Mouse (Mus musculus) embryo, embryonic 10 days (tissue): ENCODE measurements at regions not wholly inside any gene's neighbourhood (a gene's known extent, or its start where the extent isn't known, plus 50 kb on each side); places are given as distances from the start of the nearest gene placed in this dataset.

Experiments used
- DNase-seq: peaks from one replicate; pipeline ENCODE4 v3.0.0-alpha.2; 2015; ENCODE audit warnings: low spot score

DNA sequence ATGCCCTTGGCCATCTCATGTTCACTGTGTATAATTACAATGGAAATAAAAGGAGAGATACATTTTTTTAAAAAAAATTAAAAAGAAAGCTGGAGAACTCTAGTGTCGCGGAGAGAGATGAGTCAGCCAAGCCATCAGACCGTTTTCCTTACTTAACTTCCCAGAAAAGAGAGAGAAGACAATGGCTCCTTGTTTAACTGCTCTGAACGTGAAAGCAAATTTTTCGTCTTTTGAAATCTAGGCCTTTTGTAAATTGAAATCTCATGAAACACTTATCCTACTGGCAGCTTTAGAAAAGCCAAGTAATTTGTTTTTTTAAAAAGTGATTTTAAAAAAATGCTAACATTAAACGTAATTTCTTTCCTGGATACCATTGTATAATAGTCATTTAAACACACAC lies 89.7 kb upstream of the Runx1 start:
- DNase-seq, result no peak

DNA sequence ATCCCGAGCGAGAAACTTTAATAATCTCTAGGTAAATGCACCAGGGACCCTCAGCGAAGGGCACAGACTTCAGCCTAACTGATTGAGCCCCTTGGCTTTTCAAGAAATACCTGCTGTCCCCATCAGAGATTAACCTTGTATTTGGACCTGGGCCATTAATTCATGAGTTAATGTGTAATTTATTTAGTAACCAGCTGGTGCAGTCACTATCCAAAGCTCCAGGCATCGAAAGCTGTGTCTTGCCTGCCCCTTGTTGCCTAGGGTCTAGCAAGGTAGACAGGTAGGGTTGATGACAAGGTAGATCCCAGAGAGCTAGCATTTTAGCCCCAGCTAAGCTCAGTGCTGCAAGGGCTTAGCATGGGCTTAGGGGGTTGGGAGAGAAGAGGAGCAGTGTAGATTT lies 80.9 kb upstream of the Runx1 start:
- no peak for DNase-seq

- no peak for DNase-seq
These were observed 79.7 kb upstream of the Runx1 start for GRCm38 (mm10) chr16:92905626-92906025.

GRCm38 (mm10) chr16:92903892-92904473 lies 78.0 kb upstream of the Runx1 start:
- DNase-seq, result no peak

DNA sequence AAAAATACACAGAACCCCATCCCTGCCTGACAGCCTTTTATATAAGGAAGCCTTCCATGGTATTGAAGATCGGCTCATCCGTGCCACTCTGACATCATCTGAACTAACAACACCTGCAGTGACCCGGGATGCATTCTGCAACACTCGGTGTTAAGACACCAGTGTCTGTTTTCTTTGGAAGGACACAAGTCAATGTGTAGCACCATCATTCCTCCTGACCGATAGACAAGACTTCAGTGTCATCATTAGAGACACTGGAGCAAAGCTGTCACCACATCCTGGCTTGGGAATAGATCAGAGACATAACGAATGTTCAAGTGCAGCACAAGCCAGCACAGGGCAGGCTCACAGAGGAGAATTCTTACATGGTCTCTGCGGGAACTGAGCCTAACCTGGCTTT lies 77.5 kb upstream of the Runx1 start:
- no peak for DNase-seq

DNA sequence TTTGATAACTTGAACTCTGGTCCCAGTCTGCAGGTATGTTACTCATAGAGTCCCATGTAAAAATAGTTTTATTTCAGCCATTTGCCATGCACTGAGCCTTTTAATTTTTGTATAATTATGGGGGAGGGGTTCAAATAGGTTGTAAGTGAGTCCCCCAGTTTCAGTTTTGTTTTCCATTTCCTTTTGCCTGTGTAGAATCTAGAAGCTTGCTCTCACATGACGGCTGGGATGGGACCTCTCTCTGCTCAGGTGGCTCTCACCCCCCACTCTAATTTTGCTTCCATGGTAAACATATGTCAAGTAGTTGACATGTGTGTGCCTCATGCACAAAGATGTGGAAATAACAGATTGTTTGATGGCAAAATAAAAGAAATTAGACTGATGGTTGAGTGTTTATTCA lies 73.8 kb upstream of the Runx1 start:
- DNase-seq, result no peak

- no peak for DNase-seq
These were observed 65.8 kb upstream of the Runx1 start for GRCm38 (mm10) chr16:92891741-92892140.

DNA sequence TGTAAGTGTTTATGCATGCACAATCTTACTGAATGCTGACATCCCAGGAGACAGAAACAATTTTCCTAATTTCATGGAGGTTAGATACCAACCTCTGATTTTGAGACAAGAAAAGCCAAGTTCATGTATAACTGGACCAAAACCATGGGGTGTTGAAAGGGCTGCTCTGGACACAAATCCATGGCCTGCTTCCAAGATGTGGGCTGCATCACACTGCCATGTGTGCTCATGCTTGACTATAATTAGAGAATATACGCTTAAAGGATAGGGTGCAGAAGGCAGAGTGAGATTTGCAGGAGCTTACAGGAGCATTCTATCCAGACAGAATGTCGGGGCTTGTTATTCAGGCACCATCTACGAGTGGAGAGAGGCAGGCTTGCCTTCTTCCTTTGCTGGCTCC lies 64.8 kb upstream of the Runx1 start:
- DNase-seq, result no peak

- DNase-seq, result no peak
These were observed 63.6 kb upstream of the Runx1 start for GRCm38 (mm10) chr16:92889537-92889936.

DNA sequence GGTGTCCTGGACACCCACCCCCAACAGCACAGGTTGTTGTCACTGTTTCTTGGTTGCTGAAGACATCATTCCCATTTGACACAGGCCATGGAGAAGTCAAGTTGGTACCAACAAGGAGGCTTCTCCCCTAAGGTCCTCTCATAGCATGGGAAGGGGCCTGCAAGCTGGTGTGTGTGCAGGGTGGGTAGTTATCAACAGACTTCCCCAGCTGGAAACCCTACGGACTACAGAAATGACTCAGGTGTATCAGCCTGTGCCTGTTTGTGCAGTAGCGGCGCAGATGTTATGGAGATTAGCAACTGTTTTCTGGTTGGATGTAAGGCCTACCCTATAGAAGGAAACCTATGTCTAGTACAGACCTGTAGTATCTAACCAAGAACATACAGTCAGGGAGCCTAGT lies 60.3 kb upstream of the Runx1 start:
- no peak for DNase-seq

DNA sequence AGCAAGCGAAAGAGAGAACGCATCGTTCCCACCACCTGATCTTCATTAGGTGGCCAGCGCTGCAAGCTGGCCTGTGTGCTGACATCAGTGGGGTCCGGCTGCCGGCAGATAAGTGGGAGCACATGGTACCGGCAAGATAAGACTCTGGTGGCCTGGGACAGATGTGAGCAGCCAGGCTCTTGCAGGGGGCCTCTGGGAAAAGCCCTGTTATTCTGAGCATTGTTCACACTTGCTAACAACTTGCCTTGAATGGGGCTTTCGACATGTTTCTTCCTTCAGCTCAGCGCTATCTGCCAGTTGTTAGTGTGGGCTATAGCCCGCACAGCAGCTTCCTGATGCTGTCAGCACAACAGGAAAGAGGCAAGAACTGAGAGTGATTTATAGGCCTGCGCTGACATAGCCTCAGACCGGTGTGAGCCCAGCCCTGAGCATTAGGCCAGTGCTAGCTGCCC lies 57.9 kb upstream of the Runx1 start:
- DNase-seq, result peak; percentile 79

GRCm38 (mm10) chr16:92880356-92881043 lies 54.6 kb upstream of the Runx1 start:
- no peak for DNase-seq

GRCm38 (mm10) chr16:92878081-92878480 lies 52.1 kb upstream of the Runx1 start:
- DNase-seq, result no peak
